In the genomic region with DNA sequence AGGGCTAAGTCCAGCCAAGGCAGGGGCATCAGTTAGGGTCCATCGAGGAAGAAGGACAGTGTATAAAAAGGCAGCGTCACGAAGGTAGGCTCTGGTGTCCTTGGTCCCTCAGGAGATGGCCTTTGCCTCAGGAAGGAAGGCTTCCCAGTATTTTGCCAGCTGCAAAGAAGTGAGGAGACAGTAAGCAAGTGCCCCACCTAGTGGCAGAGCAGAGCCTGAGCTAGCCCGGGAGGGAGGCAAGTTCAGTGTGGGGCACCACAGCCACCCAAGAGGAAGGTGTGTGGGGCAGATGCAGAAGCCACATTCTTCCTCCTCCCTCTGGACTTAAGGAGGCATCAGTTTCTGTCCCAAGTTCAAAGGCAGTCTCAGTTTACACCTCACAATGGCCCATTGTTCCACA, we compare ENCODE assay signal across 8 mouse cellular contexts. TPM values are rescaled to one million over a fixed set of nuclear protein-coding genes. Genes with fewer than 3 reads are reported as not detected.
DNase-seq lines count a peak whose midpoint lies in the region; ATAC-seq and TF ChIP-seq lines count a peak whose summit lies in the region.

No protein-coding gene starts in this region.

- H3K4me2 ChIP-seq in limb, embryonic 14.5 days (replicated peaks; ENCODE audit: low read depth, low read length, severe bottlenecking): no peak overlapping the region

- peaks cover 72% of the 10 kb centered on the region for H3K36me3 ChIP-seq in G1E (replicated peaks)
- peaks cover 73% of the 10 kb centered on the region for H3K36me3 ChIP-seq in limb, embryonic 14.5 days (ENCODE audit: control insufficient read depth, insufficient read depth, low read length)

- no peak overlapping the region for H3K4me3 ChIP-seq in G1E (ENCODE audit: low read depth, low read length)
- no peak overlapping the region for H3K4me3 ChIP-seq in bone marrow macrophage, adult 2 months (ENCODE audit: insufficient read depth, low read length)
- no peak overlapping the region for H3K4me3 ChIP-seq in limb, embryonic 14.5 days (replicated peaks; ENCODE audit: low read length)

- H3K27me3 ChIP-seq in G1E (ENCODE audit: insufficient read depth, low read length): no peaks in the 10 kb centered on the region; the same call in 1 of the 2 replicates
- no peaks in the 10 kb centered on the region for H3K27me3 ChIP-seq in limb, embryonic 14.5 days (ENCODE audit: control insufficient read depth, insufficient read depth, low read length)

- no peaks in the 10 kb centered on the region for H3K9me3 ChIP-seq in G1E (replicated peaks)
- H3K9me3 ChIP-seq in limb, embryonic 14.5 days (ENCODE audit: control insufficient read depth, low read length): no peaks in the 10 kb centered on the region

- H3K9ac ChIP-seq in limb, embryonic 14.5 days (ENCODE audit: low read depth, low read length, severe bottlenecking): no peak overlapping the region

- ATAC-seq in G1E (ENCODE audit: extremely low read depth, insufficient number of reproducible peaks, low FRiP score, poor library complexity, severe bottlenecking): no peak
- no peak for ATAC-seq in limb, embryonic 14.5 days (ENCODE audit: low FRiP score, low read depth)

- WGBS in limb, embryonic 14.5 days: 58% methylated on average over 4 of the region's 4 CpGs

- peaks cover 3% of the 10 kb centered on the region; the same call in 1 of the 2 replicates for H3K4me1 ChIP-seq in G1E (ENCODE audit: insufficient read depth, low read depth, low read length)
- no peaks in the 10 kb centered on the region for H3K4me1 ChIP-seq in bone marrow macrophage, adult 2 months (ENCODE audit: control insufficient read depth, insufficient read depth, low read length)
- H3K4me1 ChIP-seq in limb, embryonic 14.5 days (ENCODE audit: control insufficient read depth, insufficient read depth, low read length): no peaks in the 10 kb centered on the region

- peak; percentile 56 for DNase-seq in kidney, adult 18-20 months
- no peak for DNase-seq in kidney, adult 11 months
- DNase-seq in G1E (ENCODE audit: low spot score): peak; percentile 22
- DNase-seq in heart, adult 9 months (ENCODE audit: low spot score in 2 of 2): peak; percentile 19 to 35
- DNase-seq in limb, embryonic 14.5 days (ENCODE audit: low spot score): peak; percentile 55
- DNase-seq in retina, postnatal 1 day: peak; percentile 73
- no peak for DNase-seq in layer of hippocampus, postnatal 14 days (ENCODE audit: low spot score in 2 of 2)

- no peak overlapping the region for H3K27ac ChIP-seq in bone marrow macrophage, adult 2 months (ENCODE audit: insufficient read depth, low read depth, low read length)
- H3K27ac ChIP-seq in limb, embryonic 14.5 days (replicated peaks; ENCODE audit: low read depth, low read length): no peak overlapping the region

- peak; percentile 57 for TF ChIP-seq CTCF in G1E (IDR thresholded peaks at IDR 0.05; ENCODE audit: low read depth, low read length)
- TF ChIP-seq CTCF in bone marrow macrophage, adult 2 months (IDR thresholded peaks at IDR 0.05; ENCODE audit: low read depth, low read length): peak; percentile 68

- TF ChIP-seq POLR2A in bone marrow macrophage, adult 2 months (IDR thresholded peaks at IDR 0.05; ENCODE audit: borderline replicate concordance, low read depth, low read length): no peak
- TF ChIP-seq POLR2A in limb, embryonic 14.5 days (IDR thresholded peaks at IDR 0.05; ENCODE audit: borderline replicate concordance, extremely low read depth, insufficient read depth, insufficient read length): no peak

RNA-seq across cellular contexts. Expression of a gene that starts 18.9 kb away (rescaled TPM):
- total RNA-seq in G1E (2014; fragmentation: Nextera tagmentation) (15.0 TPM in 1 of 2 replicates, not detected in the other), G1E (2017) (0.41 and 0.49 TPM in 2 replicates)
- not detected in 2 replicates for polyA plus RNA-seq in G1E (2012)
- 0.28 and 0.32 TPM in 2 replicates for polyA plus RNA-seq in bone marrow macrophage, adult 2 months (2012; ENCODE audit: insufficient read depth, insufficient read length, missing spikeins)
- polyA plus RNA-seq in limb, embryonic 14.5 days (2012; rRNA removed): 5.0 and 6.1 TPM in 2 replicates
- 3.1 and 3.2 TPM in 2 replicates for polyA plus RNA-seq in limb, embryonic 14.5 days (2014; fragmentation: Nextera tagmentation; extraction: Ambion mirVana)
- total RNA-seq in layer of hippocampus, postnatal 14 days (2021): 1 to 10 TPM; 7.2 to 9.0 TPM

RNA-seq across cellular contexts. Expression of a gene that starts 28.4 kb away (rescaled TPM):
- total RNA-seq in G1E (2014; fragmentation: Nextera tagmentation) (261 and 293 TPM in 2 replicates), G1E (2017) (400 and 413 TPM in 2 replicates)
- 60.8 and 112 TPM in 2 replicates for polyA plus RNA-seq in G1E (2012)
- polyA plus RNA-seq in bone marrow macrophage, adult 2 months (2012; ENCODE audit: insufficient read depth, insufficient read length, missing spikeins): 274 and 288 TPM in 2 replicates
- 639 and 826 TPM in 2 replicates for polyA plus RNA-seq in limb, embryonic 14.5 days (2012; rRNA removed)
- polyA plus RNA-seq in limb, embryonic 14.5 days (2014; fragmentation: Nextera tagmentation; extraction: Ambion mirVana): 777 and 804 TPM in 2 replicates
- 100 to 1,000 TPM; 252 to 276 TPM for total RNA-seq in layer of hippocampus, postnatal 14 days (2021)

RNA-seq across cellular contexts. Expression of a gene that starts 38.0 kb away (rescaled TPM):
- total RNA-seq in G1E (2014; fragmentation: Nextera tagmentation) (71.3 and 81.1 TPM in 2 replicates), G1E (2017) (230 and 242 TPM in 2 replicates)
- polyA plus RNA-seq in G1E (2012): 227 and 276 TPM in 2 replicates
- polyA plus RNA-seq in bone marrow macrophage, adult 2 months (2012; ENCODE audit: insufficient read depth, insufficient read length, missing spikeins): 117 and 141 TPM in 2 replicates
- polyA plus RNA-seq in limb, embryonic 14.5 days (2012; rRNA removed): 95.8 and 111 TPM in 2 replicates
- 123 and 125 TPM in 2 replicates for polyA plus RNA-seq in limb, embryonic 14.5 days (2014; fragmentation: Nextera tagmentation; extraction: Ambion mirVana)
- 10 to 100 TPM; 68.5 to 70.6 TPM for total RNA-seq in layer of hippocampus, postnatal 14 days (2021)

RNA-seq across cellular contexts. Expression of a gene that starts 38.0 kb away (rescaled TPM):
- total RNA-seq in G1E (2014; fragmentation: Nextera tagmentation) (176 and 189 TPM in 2 replicates), G1E (2017) (258 and 270 TPM in 2 replicates)
- polyA plus RNA-seq in G1E (2012): 15.9 and 30.0 TPM in 2 replicates
- polyA plus RNA-seq in bone marrow macrophage, adult 2 months (2012; ENCODE audit: insufficient read depth, insufficient read length, missing spikeins): 133 and 152 TPM in 2 replicates
- polyA plus RNA-seq in limb, embryonic 14.5 days (2012; rRNA removed): 47.1 and 53.0 TPM in 2 replicates
- 132 and 134 TPM in 2 replicates for polyA plus RNA-seq in limb, embryonic 14.5 days (2014; fragmentation: Nextera tagmentation; extraction: Ambion mirVana)
- total RNA-seq in layer of hippocampus, postnatal 14 days (2021): 10 to 100 TPM; 25.7 to 26.2 TPM

Comparison
In these comparisons a context has a peak if more than half of its experiments do, and no peak if none do; other contexts are left out.
1. DNase-seq: peak in kidney, adult 18-20 months (single experiment), G1E (single experiment), heart, adult 9 months (2 of 2), limb, embryonic 14.5 days (single experiment) and retina, postnatal 1 day (single experiment); none in kidney, adult 11 months (single experiment) and layer of hippocampus, postnatal 14 days (0 of 2).